Mouse (Mus musculus) c-Kit-negative CD71-positive TER-119-positive erythroid progenitor cells, embryonic 14.5 days (primary cell): ENCODE results near the gene DXBay18.
"Not testable (repeated sequence)": the region's sequence is repeated elsewhere in the genome, so short reads cannot be mapped to it uniquely, and the experiment has no call there.

Experiments
- DNase-seq: peaks from one replicate; pipeline ENCODE4 v3.0.0-alpha.2; 2013; ENCODE audit warnings: low read depth, low spot score

DXBay18 gene

GRCm38 (mm10) chrX:73149350-73149749, at the start of gene DXBay18:
DXBay18 (minus strand) TSS chrX:73149450.
- DNase-seq: not testable (repeated sequence)

GRCm38 (mm10) chrX:73191934-73192333, 42.7 kb upstream of the DXBay18 start, which contains the start of gene Xlr3b:
Xlr3b (plus strand) TSS chrX:73192207.
- not testable (repeated sequence) for DNase-seq

DNA sequence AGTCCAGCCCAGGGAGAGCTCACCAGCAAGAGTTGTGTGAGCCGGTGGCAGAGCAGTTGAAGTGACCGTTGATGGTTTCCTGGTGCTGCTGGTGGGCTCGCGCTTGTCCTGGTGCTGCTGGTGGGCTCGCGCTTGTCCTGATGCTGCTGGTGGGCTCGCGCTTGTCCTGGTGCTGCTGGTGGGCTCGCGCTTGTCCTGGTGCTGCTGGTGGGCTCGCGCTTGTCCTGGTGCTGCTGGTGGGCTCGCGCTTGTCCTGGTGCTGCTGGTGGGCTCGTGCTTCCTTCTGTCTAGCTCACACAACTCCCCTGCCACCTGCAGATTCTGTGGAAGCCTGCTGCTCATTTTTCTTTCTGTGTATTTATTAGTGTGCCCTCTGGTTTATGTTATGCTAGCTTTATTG, 27.6 kb upstream of the DXBay18 start, which contains the start of gene Spin2d:
Spin2d (minus strand) TSS at position 101 of the 400 bp plus-strand sequence.
- DNase-seq: not testable (repeated sequence)

- DNase-seq: not testable (repeated sequence)
These were observed 754 bp downstream of the DXBay18 start, which contains the start of gene Xlr5b for GRCm38 (mm10) chrX:73148496-73148895. Xlr5b (plus strand) TSS chrX:73148796.

DNA sequence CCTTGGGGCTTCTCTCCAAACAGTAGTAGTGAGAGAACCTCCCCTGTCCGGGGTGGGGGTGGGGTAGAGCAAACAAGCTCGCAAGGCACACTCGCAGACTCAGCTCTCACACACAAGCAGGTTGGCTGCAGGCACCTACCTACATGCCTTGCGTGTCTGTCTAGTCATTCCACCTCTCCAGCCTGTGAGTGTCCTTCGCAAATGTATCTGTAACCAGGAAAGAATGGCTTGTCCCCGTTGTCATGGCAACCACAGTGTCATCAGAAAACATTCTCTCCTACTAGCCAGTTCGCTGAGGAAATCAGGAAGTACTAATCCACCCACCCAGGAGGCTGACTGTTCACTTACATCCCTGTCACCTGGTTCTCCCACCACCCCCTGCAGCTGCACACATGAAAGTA, 6.0 kb downstream of the DXBay18 start:
- not testable (repeated sequence) for DNase-seq

DNA sequence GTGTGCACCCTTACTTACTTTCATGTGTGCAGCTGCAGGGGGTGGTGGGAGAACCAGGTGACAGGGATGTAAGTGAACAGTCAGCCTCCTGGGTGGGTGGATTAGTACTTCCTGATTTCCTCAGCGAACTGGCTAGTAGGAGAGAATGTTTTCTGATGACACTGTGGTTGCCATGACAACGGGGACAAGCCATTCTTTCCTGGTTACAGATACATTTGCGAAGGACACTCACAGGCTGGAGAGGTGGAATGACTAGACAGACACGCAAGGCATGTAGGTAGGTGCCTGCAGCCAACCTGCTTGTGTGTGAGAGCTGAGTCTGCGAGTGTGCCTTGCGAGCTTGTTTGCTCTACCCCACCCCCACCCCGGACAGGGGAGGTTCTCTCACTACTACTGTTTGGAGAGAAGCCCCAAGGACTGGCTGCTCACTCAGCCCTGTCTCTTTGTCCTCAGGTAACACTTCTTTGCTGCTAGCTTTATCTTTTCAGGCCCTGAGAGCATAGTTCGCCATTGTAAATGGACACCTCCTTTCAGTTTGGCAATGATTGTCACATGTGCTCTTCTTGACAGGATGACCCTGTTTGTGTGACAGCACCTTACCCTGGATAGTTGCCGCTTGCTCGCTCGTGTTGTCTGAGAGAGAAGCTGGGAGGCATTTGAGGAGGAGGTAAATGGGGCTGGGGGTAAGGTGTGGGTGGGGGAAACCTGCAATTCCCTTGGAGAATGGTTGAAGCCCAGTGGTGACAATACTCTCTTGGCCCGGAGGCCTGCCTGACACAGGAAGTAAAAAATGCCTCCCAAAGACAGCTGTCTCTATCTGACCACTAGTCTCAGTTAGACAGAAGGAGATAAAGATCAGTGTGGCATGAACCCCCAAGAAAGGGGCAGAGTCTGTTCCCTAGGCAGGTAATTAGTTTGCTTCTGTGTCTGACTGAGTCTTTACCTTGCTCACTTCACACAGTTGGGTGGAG, 26.1 kb downstream of the DXBay18 start:
- DNase-seq: not testable (repeated sequence)

- DNase-seq: not testable (repeated sequence)
These were observed 32.5 kb downstream of the DXBay18 start, which contains the start of gene Gm14685 for GRCm38 (mm10) chrX:73116747-73117146. Gm14685 (plus strand) TSS chrX:73117047.

- not testable (repeated sequence) for DNase-seq
These were observed 52.2 kb downstream of the DXBay18 start, which contains the start of gene Xlr3a for GRCm38 (mm10) chrX:73096941-73097508. Xlr3a (minus strand) TSS chrX:73097095.
